Mouse (Mus musculus) kidney, embryonic 14.5 days (tissue): ENCODE results near the gene Ppm1f. TPM values are rescaled to one million over a fixed set of nuclear protein-coding genes. Genes with fewer than 3 reads are reported as not detected.
A peak's percentile ranks its signal among the peaks of the same experiment; 100 is the strongest.
"Not testable (repeated sequence)": the region's sequence is repeated elsewhere in the genome, so short reads cannot be mapped to it uniquely, and the experiment has no call there.

Experiments used
- ATAC-seq: fragments of 200-750 bp; cut with Nextera tagmentation; 2 replicates; pipeline ENCODE4 v1.8.0; 2017; ENCODE audit warnings: moderate number of reproducible peaks, mild to moderate bottlenecking, moderate TSS enrichment, moderate library complexity; ENCODE audit not compliant: low FRiP score, low TSS enrichment
- H3K27ac ChIP-seq: fragments of 300-500 bp; sonication (generic); 2 replicates; pipeline ENCODE4 v1.5.1; 2014; ENCODE audit warnings: low read depth, mild to moderate bottlenecking, low read length, moderate library complexity, mixed read lengths
- H3K27me3 ChIP-seq: fragments of 300-500 bp; sonication (generic); 2 replicates; pipeline ENCODE4 v1.6.1; 2014; ENCODE audit warnings: mild to moderate bottlenecking, low read length; ENCODE audit not compliant: control insufficient read depth, insufficient read depth
- H3K36me3 ChIP-seq: fragments of 300-500 bp; sonication (generic); 2 replicates; pipeline ENCODE4 v1.6.1; 2014; ENCODE audit warnings: low read length, mixed read lengths; ENCODE audit not compliant: control insufficient read depth, insufficient read depth
- H3K4me1 ChIP-seq: fragments of 300-500 bp; sonication (generic); 2 replicates; pipeline ENCODE4 v1.6.1; 2014; ENCODE audit warnings: low read length, mixed read lengths; ENCODE audit not compliant: control insufficient read depth, insufficient read depth
- H3K4me2 ChIP-seq: fragments of 300-500 bp; sonication (generic); replicated peaks from 2 replicates; pipeline ENCODE4 v1.6.1; 2014; ENCODE audit warnings: low read depth, mild to moderate bottlenecking, low read length
- H3K4me3 ChIP-seq: fragments of 300-500 bp; sonication (generic); 2 replicates; pipeline ENCODE4 v1.5.1; 2014; ENCODE audit warnings: mild to moderate bottlenecking, low read length
- H3K9ac ChIP-seq: fragments of 300-500 bp; sonication (generic); 2 replicates; pipeline ENCODE4 v1.6.1; 2014; ENCODE audit warnings: low read depth, mild to moderate bottlenecking, low read length, moderate library complexity
- H3K9me3 ChIP-seq: fragments of 300-500 bp; sonication (generic); 2 replicates; pipeline ENCODE4 v1.6.1; 2016; ENCODE audit warnings: low read length; ENCODE audit not compliant: control insufficient read depth
- WGBS: fragments of 180-500 bp; shearing (Covaris S2); extraction: QIAGEN DNeasy Blood & Tissue Kit; methylation state at CpG from one replicate; pipeline ENCODE4 v1.1.7; 2014; 5-methylcytosine and 5-hydroxymethylcytosine counted together
- polyA plus RNA-seq: library from polyadenylated mRNA; unstranded; fragments of >200 nt; fragmentation: Nextera tagmentation; extraction: Ambion mirVana; gene quantifications from 2 replicates; pipeline ENCODE4 v1.2.1, GENCODE M21; 2014

Gene Ppm1f
- 11.0 and 21.3 TPM in 2 replicates for polyA plus RNA-seq

- ATAC-seq = peak; percentile 94
- WGBS = under 1% methylated on average over 29 of the region's 29 CpGs
- no peak within 1 kb of the TSS; the same call in 1 of the 2 replicates for H3K27ac ChIP-seq
Measured at GRCm38 (mm10) chr16:16896382-16897055, at the start of gene Ppm1f. Ppm1f (plus strand) TSS chr16:16896469.

GRCm38 (mm10) chr16:16849196-16849595 is 47.1 kb upstream of the Ppm1f start:
- no peaks in the 10 kb centered on the region for H3K9me3 ChIP-seq

More at GRCm38 (mm10) chr16:16896382-16897055, at the start of gene Ppm1f:
- Histone ChIP-seq H3K9me3 (no peaks in the 10 kb centered on the region), H3K4me1 (no peaks in the 10 kb centered on the region), H3K27me3 (no peaks in the 10 kb centered on the region), H3K9ac (peak within 1 kb of the TSS; percentile 71), H3K36me3 (peaks cover 24% of the 10 kb centered on the region), H3K4me3 (peak within 1 kb of the TSS; percentile 63), H3K4me2 (peak within 1 kb of the TSS; percentile 77)

GRCm38 (mm10) chr16:16852411-16852810 is 43.9 kb upstream of the Ppm1f start:
- Histone ChIP-seq H3K9ac (no peak overlapping the region), H3K27ac (no peak overlapping the region), H3K27me3 (no peaks in the 10 kb centered on the region), H3K36me3 (no peaks in the 10 kb centered on the region), H3K4me2 (no peak overlapping the region), H3K4me1 (no peaks in the 10 kb centered on the region), H3K4me3 (no peak overlapping the region), H3K9me3 (no peaks in the 10 kb centered on the region)
- WGBS = 88% methylated on average over 3 of the region's 3 CpGs
- no peak for ATAC-seq

More at GRCm38 (mm10) chr16:16849196-16849595, 47.1 kb upstream of the Ppm1f start:
- no peak overlapping the region for H3K9ac ChIP-seq
- H3K27me3 ChIP-seq = no peaks in the 10 kb centered on the region
- H3K36me3 ChIP-seq = no peaks in the 10 kb centered on the region
- H3K4me1 ChIP-seq = no peaks in the 10 kb centered on the region
- no peak for ATAC-seq
- no peak overlapping the region for H3K4me3 ChIP-seq
- no peak overlapping the region for H3K27ac ChIP-seq
- H3K4me2 ChIP-seq = no peak overlapping the region

GRCm38 (mm10) chr16:16854836-16855235 is 41.4 kb upstream of the Ppm1f start:
- WGBS = 42% methylated on average over 6 of the region's 6 CpGs
- Histone ChIP-seq H3K27ac (no peak overlapping the region), H3K9ac (no peak overlapping the region), H3K4me1 (no peaks in the 10 kb centered on the region), H3K4me2 (no peak overlapping the region), H3K4me3 (no peak overlapping the region), H3K27me3 (no peaks in the 10 kb centered on the region), H3K9me3 (no peaks in the 10 kb centered on the region), H3K36me3 (no peaks in the 10 kb centered on the region)
- ATAC-seq = no peak

GRCm38 (mm10) chr16:16855541-16855940 is 40.7 kb upstream of the Ppm1f start:
- Histone ChIP-seq H3K36me3 (no peaks in the 10 kb centered on the region), H3K9ac (no peak overlapping the region), H3K27me3 (no peaks in the 10 kb centered on the region), H3K9me3 (no peaks in the 10 kb centered on the region), H3K4me2 (no peak overlapping the region), H3K27ac (no peak overlapping the region), H3K4me3 (no peak overlapping the region), H3K4me1 (no peaks in the 10 kb centered on the region)
- ATAC-seq = no peak
- 97% methylated on average over 1 of the region's 1 CpGs for WGBS

- H3K27ac ChIP-seq, H3K4me2 ChIP-seq, H3K4me1 ChIP-seq, H3K27me3 ChIP-seq, H3K9me3 ChIP-seq, ATAC-seq, H3K9ac ChIP-seq, H3K36me3 ChIP-seq, H3K4me3 ChIP-seq: not testable (repeated sequence)
- 87% methylated on average over 9 of the region's 9 CpGs for WGBS
Measured at GRCm38 (mm10) chr16:16856054-16856453, 40.2 kb upstream of the Ppm1f start.

- H3K4me1 ChIP-seq = no peaks in the 10 kb centered on the region
- no peaks in the 10 kb centered on the region for H3K27me3 ChIP-seq
- ATAC-seq = no peak
- H3K4me2 ChIP-seq = no peak overlapping the region
- no peaks in the 10 kb centered on the region for H3K36me3 ChIP-seq
- H3K9ac ChIP-seq = no peak overlapping the region
- H3K9me3 ChIP-seq = no peaks in the 10 kb centered on the region
- no peak overlapping the region for H3K27ac ChIP-seq
- WGBS = 76% methylated on average over 13 of the region's 13 CpGs
- no peak overlapping the region for H3K4me3 ChIP-seq
Measured at GRCm38 (mm10) chr16:16856731-16857476, 39.4 kb upstream of the Ppm1f start.

GRCm38 (mm10) chr16:16862288-16862687 is 34.0 kb upstream of the Ppm1f start:
- Histone ChIP-seq H3K27me3 (no peaks in the 10 kb centered on the region), H3K27ac (no peak overlapping the region), H3K9me3 (no peaks in the 10 kb centered on the region), H3K4me3 (no peak overlapping the region), H3K4me2 (no peak overlapping the region), H3K36me3 (no peaks in the 10 kb centered on the region), H3K9ac (no peak overlapping the region), H3K4me1 (no peaks in the 10 kb centered on the region)
- ATAC-seq = no peak
- 74% methylated on average over 3 of the region's 3 CpGs for WGBS

- 67% methylated on average over 2 of the region's 2 CpGs for WGBS
- no peak within 1 kb of the TSS for H3K27ac ChIP-seq
- ATAC-seq = no peak
- H3K27me3 ChIP-seq = no peaks in the 10 kb centered on the region
- no peaks in the 10 kb centered on the region for H3K36me3 ChIP-seq
- no peaks in the 10 kb centered on the region for H3K9me3 ChIP-seq
- no peak within 1 kb of the TSS for H3K4me3 ChIP-seq
- no peaks in the 10 kb centered on the region for H3K4me1 ChIP-seq
- no peak within 1 kb of the TSS for H3K9ac ChIP-seq
- H3K4me2 ChIP-seq = no peak within 1 kb of the TSS
Measured at GRCm38 (mm10) chr16:16863978-16864377, 32.3 kb upstream of the Ppm1f start, which contains the start of gene Igll1. Igll1 (minus strand) TSS chr16:16863985.
